In the genomic region with DNA sequence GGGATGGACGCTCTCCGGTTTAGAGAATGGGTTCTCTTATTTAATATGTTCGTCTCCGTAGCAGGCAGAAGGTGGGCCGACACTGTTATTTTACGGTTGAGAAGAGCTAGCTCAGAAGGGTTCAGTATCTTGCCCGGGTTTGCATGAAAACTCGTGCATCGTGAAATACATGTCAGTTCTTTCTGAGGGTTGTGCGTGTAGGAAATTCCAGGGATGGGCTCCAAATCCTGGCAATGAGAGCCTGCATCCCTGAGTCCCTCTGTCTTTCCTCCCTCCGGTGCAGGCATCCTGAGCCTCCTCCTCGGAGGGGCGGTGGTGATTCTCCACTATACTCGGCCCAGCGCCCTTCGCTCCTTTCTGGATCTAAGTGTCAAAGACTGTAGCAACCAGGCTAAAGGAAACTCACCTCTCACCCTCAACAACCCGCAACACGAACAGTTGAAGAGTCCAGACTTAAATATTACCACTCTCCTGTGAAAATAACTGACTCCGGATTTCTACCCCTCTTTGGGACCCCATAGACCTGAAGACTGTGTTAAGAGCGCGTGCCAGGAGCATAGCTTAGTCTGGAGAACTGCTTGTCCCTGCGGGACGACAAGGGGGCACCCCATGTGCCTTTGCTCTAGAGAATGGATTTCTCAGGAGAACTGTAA, we compare ENCODE assay signal across 9 mouse cellular contexts. TPM values are rescaled to one million over a fixed set of nuclear protein-coding genes. Genes with fewer than 3 reads are reported as not detected.
DNase-seq lines count a peak whose midpoint lies in the region; ATAC-seq and TF ChIP-seq lines count a peak whose summit lies in the region.
"Had no signal": no experiment of that assay in that cellular context is flagged by ENCODE, and none has a peak within 500 bp of the region (broad histone marks: within the 10 kb centered on the region; RNA-seq: fewer than 3 reads in every experiment).

No protein-coding gene starts in this region.

- no peak overlapping the region for H3K9ac ChIP-seq in liver, embryonic 14.5 days (replicated peaks)
- peak overlapping the region; percentile 35; the same call in 1 of the 2 replicates for H3K9ac ChIP-seq in stomach, postnatal 0 days (ENCODE audit: low read length)

- H3K27me3 ChIP-seq in spleen, adult 2 months (ENCODE audit: control insufficient read depth, insufficient read depth, low read length) = peaks cover 36% of the 10 kb centered on the region
- peaks cover 62% of the 10 kb centered on the region for H3K27me3 ChIP-seq in liver, embryonic 14.5 days (ENCODE audit: control insufficient read depth, insufficient read depth, low read length)
- H3K27me3 ChIP-seq in stomach, postnatal 0 days (ENCODE audit: control insufficient read depth, insufficient read depth, low read length) = peaks cover 22% of the 10 kb centered on the region; the same call in 1 of the 2 replicates

- no peaks in the 10 kb centered on the region for H3K9me3 ChIP-seq in liver, embryonic 14.5 days (ENCODE audit: control insufficient read depth, low read length)
- no peaks in the 10 kb centered on the region for H3K9me3 ChIP-seq in stomach, postnatal 0 days (ENCODE audit: control insufficient read depth, low read length)

- no peak for TF ChIP-seq CTCF in spleen, adult 2 months (IDR thresholded peaks at IDR 0.05; ENCODE audit: extremely low read depth, insufficient read depth, insufficient read length, insufficient replicate concordance)
- TF ChIP-seq CTCF in liver, embryonic 14.5 days (IDR thresholded peaks at IDR 0.05; ENCODE audit: low read depth) = no peak
- TF ChIP-seq CTCF in stomach, postnatal 0 days (IDR thresholded peaks at IDR 0.05; ENCODE audit: low read depth) = no peak

- H3K27ac ChIP-seq in spleen, adult 2 months (ENCODE audit: insufficient read depth, low read length) = no peak overlapping the region
- H3K27ac ChIP-seq in liver, embryonic 14.5 days = no peak overlapping the region
- no peak overlapping the region for H3K27ac ChIP-seq in stomach, postnatal 0 days (replicated peaks)

- TF ChIP-seq EP300 in liver, embryonic 14.5 days (IDR thresholded peaks at IDR 0.05; ENCODE audit: low read depth) = no peak
- no peak for TF ChIP-seq EP300 in stomach, postnatal 0 days (optimal IDR thresholded peaks at IDR 0.05)

- peak overlapping the region; percentile 31; the same call in 1 of the 2 replicates for H3K4me3 ChIP-seq in spleen, adult 2 months (ENCODE audit: extremely low read depth, insufficient read depth, insufficient read length)
- H3K4me3 ChIP-seq in liver, embryonic 14.5 days (ENCODE audit: insufficient read depth in 1 of 2, low read depth in 2 of 2, low read length in 2 of 2) = peak overlapping the region in 1 of 2 experiments; percentile 18; a peak in 1 of 4 replicates
- peak overlapping the region; percentile 35 for H3K4me3 ChIP-seq in stomach, postnatal 0 days (ENCODE audit: low read depth, low read length)

- H3K36me3 ChIP-seq in spleen, adult 2 months (ENCODE audit: control insufficient read depth, insufficient read depth, low read length) = no peaks in the 10 kb centered on the region
- H3K36me3 ChIP-seq in liver, embryonic 14.5 days (replicated peaks; ENCODE audit: control insufficient read depth, insufficient read depth, low read depth) = no peaks in the 10 kb centered on the region
- no peaks in the 10 kb centered on the region for H3K36me3 ChIP-seq in stomach, postnatal 0 days (ENCODE audit: control insufficient read depth, insufficient read depth, low read length)

- no peak for TF ChIP-seq POLR2A in spleen, adult 2 months (IDR thresholded peaks at IDR 0.05; ENCODE audit: low read depth, low read length)

- peak; percentile 2 for DNase-seq in embryo, embryonic 9.5 days (ENCODE audit: extremely low spot score)
- no peak for DNase-seq in embryo, embryonic 11 days
- DNase-seq in spleen, adult 2 months (ENCODE audit: low read depth in 1 of 2, low spot score in 2 of 2) = no peak
- DNase-seq in spleen, adult 12 weeks (ENCODE audit: low spot score) = no peak
- no peak for DNase-seq in liver, embryonic 14.5 days (ENCODE audit: low read depth in 3 of 3, low spot score in 3 of 3)
- no peak for DNase-seq in stomach, postnatal 0 days (ENCODE audit: low spot score)
- DNase-seq in adrenal gland, postnatal 36 days = no peak
- no peak for DNase-seq in right cerebral cortex, postnatal 10 days (ENCODE audit: low spot score in 2 of 2)

- ATAC-seq in liver, embryonic 14.5 days (ENCODE audit: insufficient read depth) = no peak
- no peak for ATAC-seq in stomach, postnatal 0 days (ENCODE audit: low FRiP score, low TSS enrichment)

- peak overlapping the region; percentile 29; the same call in 1 of the 2 replicates for H3K4me2 ChIP-seq in liver, embryonic 14.5 days (ENCODE audit: low read depth)
- peak overlapping the region; percentile 52 for H3K4me2 ChIP-seq in stomach, postnatal 0 days (replicated peaks; ENCODE audit: low read depth)

- H3K4me1 ChIP-seq in spleen, adult 2 months (ENCODE audit: control insufficient read depth, insufficient read depth, insufficient read length) = peaks cover 15% of the 10 kb centered on the region; the same call in 1 of the 2 replicates
- H3K4me1 ChIP-seq in liver, embryonic 14.5 days (replicated peaks; ENCODE audit: control insufficient read depth in 2 of 2, insufficient read depth in 2 of 2, low read length in 1 of 2) = 0 out of 4 replicates have a peak, but pooled peaks cover 0 to 2% of the 10 kb centered on the region in 2 experiments
- no peaks in the 10 kb centered on the region; the same call in 1 of the 2 replicates for H3K4me1 ChIP-seq in stomach, postnatal 0 days (replicated peaks; ENCODE audit: control insufficient read depth, insufficient read depth)

- 14% methylated on average over 23 of the region's 23 CpGs for WGBS in spleen, adult 2 months
- 11% methylated on average over 23 of the region's 23 CpGs for WGBS in liver, embryonic 14.5 days (ENCODE audit: insufficient replicate concordance)
- WGBS in stomach, postnatal 0 days = 11% methylated on average over 23 of the region's 23 CpGs

RNA-seq across cellular contexts. Expression of a gene that starts 3.3 kb away (rescaled TPM):
- not detected in 2 replicates for polyA plus RNA-seq in spleen, adult 2 months (2012; rRNA removed)
- not detected in 2 replicates for polyA plus RNA-seq in liver, embryonic 14.5 days (2012; rRNA removed)
- not detected in 2 replicates for polyA plus RNA-seq in liver, embryonic 14.5 days (2014; fragmentation: Nextera tagmentation; extraction: Ambion mirVana)
- 98.8 and 101 TPM in 2 replicates for polyA plus RNA-seq in stomach, postnatal 0 days (2015; fragmentation: Nextera tagmentation; extraction: Ambion mirVana)
- not detected for total RNA-seq in adrenal gland, postnatal 36 days (2021)
- total RNA-seq: gastrocnemius, postnatal 14 days had no signal

RNA-seq across cellular contexts. Expression of a gene that starts 3.8 kb away (rescaled TPM):
- polyA plus RNA-seq in spleen, adult 2 months (2012; rRNA removed) = 0.02 TPM in 1 of 2 replicates, not detected in the other
- polyA plus RNA-seq in liver, embryonic 14.5 days (2012; rRNA removed) = 0.01 TPM in 1 of 2 replicates, not detected in the other
- polyA plus RNA-seq in liver, embryonic 14.5 days (2014; fragmentation: Nextera tagmentation; extraction: Ambion mirVana) = not detected in 2 replicates
- 15.2 and 17.2 TPM in 2 replicates for polyA plus RNA-seq in stomach, postnatal 0 days (2015; fragmentation: Nextera tagmentation; extraction: Ambion mirVana)
- total RNA-seq in adrenal gland, postnatal 36 days (2021) = under 1 TPM in 1 of 2 experiments, not detected in 1; 0.13 TPM

RNA-seq across cellular contexts. Expression of a gene that starts 11.5 kb away (rescaled TPM):
- polyA plus RNA-seq in spleen, adult 2 months (2012; rRNA removed) = not detected in 2 replicates
- not detected in 2 replicates for polyA plus RNA-seq in liver, embryonic 14.5 days (2012; rRNA removed)
- polyA plus RNA-seq in liver, embryonic 14.5 days (2014; fragmentation: Nextera tagmentation; extraction: Ambion mirVana) = not detected in 2 replicates
- 17.3 and 19.4 TPM in 2 replicates for polyA plus RNA-seq in stomach, postnatal 0 days (2015; fragmentation: Nextera tagmentation; extraction: Ambion mirVana)
- not detected for total RNA-seq in adrenal gland, postnatal 36 days (2021)

RNA-seq across cellular contexts. Expression of a gene that starts 13.4 kb away (rescaled TPM):
- polyA plus RNA-seq in spleen, adult 2 months (2012; rRNA removed) = not detected in 2 replicates
- not detected in 2 replicates for polyA plus RNA-seq in liver, embryonic 14.5 days (2012; rRNA removed)
- polyA plus RNA-seq in liver, embryonic 14.5 days (2014; fragmentation: Nextera tagmentation; extraction: Ambion mirVana) = not detected in 2 replicates
- 3.5 and 4.3 TPM in 2 replicates for polyA plus RNA-seq in stomach, postnatal 0 days (2015; fragmentation: Nextera tagmentation; extraction: Ambion mirVana)
- total RNA-seq in adrenal gland, postnatal 36 days (2021) = under 1 TPM; 0.10 to 0.13 TPM

Comparison
In these comparisons a context has a peak if more than half of its experiments do, and no peak if none do; other contexts are left out.
1. RNA of a gene that starts 3.3 kb away (polyA plus RNA-seq): 98.8 to 101 TPM in stomach, postnatal 0 days; not detected in liver, embryonic 14.5 days and not detected in spleen, adult 2 months; every median in the first group is over 10 times any median in the second.
2. RNA of a gene that starts 3.8 kb away (polyA plus RNA-seq): 15.2 to 17.2 TPM in stomach, postnatal 0 days; 0.02 TPM in spleen, adult 2 months and 0.01 TPM in liver, embryonic 14.5 days; every median in the first group is over 10 times any median in the second.
3. RNA of a gene that starts 11.5 kb away (polyA plus RNA-seq): 17.3 to 19.4 TPM in stomach, postnatal 0 days; not detected in spleen, adult 2 months and not detected in liver, embryonic 14.5 days; every median in the first group is over 10 times any median in the second.